Mouse (Mus musculus) regulatory T cell (primary cell): ENCODE data around the gene Gm21936.
"Not testable (repeated sequence)": the region's sequence is repeated elsewhere in the genome, so short reads cannot be mapped to it uniquely, and the experiment has no call there.

Source experiments
- in situ Hi-C: fragments of 300-600 bp; cut with MboI, MseI; formaldehyde crosslinking; loops from one replicate; pipeline ENCODE4 v1.15.1; 2025; ENCODE audit warnings: high pct_unique_total_duplicates

The Gm21936 gene

DNA sequence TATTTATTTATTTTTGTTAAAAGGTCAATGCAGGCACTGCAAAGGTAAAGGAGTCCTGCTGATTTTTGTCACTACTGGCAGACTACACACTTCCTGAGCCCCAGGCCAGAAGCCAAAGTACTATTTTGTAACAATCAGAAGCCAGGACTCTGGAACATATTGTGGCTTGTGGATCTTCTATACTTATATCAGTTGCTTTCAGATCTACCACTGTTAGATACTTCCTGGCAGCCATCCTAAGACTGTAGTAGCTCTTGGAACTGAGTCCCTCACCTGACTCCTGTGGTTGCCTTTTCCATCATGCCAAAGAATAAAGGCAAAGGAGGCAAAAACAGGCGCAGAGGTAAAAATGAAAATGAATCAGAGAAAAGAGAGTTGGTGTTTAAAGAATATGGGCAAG lies at the start of gene Gm21936:
Gene Gm21936, plus strand, starts transcription at position 301 of the 400 bp plus-strand sequence.
- in situ Hi-C loops: loop anchor here (10.0 to 25.0 kb wide), 2 partner anchors 92 to 460 kb away; partner anchors contain the start of genes Gm2022 and Gm8332

DNA sequence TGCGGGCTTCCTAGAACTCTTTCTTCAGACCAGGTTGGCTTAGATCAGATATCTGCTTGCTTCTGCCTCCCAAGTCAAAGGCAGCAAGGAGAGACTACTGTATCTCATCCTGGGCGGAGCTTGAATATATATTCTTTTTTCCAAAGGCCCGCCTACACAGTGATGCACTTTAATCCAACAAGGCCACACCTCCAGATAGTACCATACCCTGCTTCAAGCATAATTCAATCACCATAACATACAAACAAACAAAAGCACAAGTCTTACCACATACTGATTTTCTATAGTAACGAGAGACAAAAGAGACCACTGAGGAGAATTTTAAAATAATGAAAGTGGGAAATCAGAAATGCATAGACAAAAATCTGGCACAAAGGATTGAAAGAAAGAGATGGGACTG lies 19.7 kb upstream of the Gm21936 start, which contains the start of gene Gm21319:
Gene Gm21319, minus strand, starts transcription at position 101 of the 400 bp plus-strand sequence.
- in situ Hi-C loops: loop anchor here (25.0 kb wide), 1 partner anchor 112 kb away; the partner anchor contains the start of gene Gm2022

DNA sequence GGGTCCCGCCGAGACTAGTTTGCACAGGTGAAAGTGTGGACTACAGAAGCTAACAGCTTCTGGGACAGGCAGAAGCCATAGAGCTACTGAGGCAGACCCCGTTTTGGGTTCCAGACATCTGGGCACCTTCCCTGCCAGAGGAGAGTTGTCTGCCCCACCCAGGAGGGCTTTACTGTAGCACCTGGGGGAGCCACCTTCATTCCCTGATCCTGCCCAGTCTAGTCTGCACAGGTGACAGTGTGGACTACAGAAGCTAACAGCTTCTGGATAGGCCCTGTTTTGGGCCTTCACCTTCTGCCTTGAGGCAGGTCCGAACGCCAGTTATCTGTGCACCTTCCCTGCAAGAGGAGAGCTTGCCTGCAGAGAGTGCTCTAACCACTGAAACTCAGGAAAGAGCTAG lies 2.7 kb downstream of the Gm21936 start:
- in situ Hi-C loops: loop anchor here (10.0 to 25.0 kb wide), 2 partner anchors 89 to 457 kb away; partner anchors contain the start of genes Gm2022 and Gm8332

DNA sequence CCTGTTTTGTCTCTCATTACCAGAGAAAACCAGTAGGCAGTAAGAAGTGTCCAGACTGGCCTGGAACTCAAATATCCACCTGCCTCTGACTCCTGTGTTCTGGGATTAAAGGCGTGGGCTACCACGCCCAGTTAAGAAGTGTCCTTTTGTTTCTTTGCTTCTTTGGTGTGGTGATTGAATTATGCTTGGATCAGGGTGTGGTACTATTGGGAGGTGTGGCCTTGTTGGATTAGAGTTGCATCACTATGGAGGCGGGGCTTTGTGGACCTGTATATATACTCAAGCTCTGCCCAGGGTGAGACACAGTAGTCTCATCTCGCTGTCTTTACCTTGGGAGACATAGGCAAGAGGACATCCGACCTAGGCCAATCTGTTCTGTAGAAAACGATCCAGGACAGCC lies 21.0 kb downstream of the Gm21936 start, which contains the start of gene BB287469:
Gene BB287469, plus strand, starts transcription at position 301 of the 400 bp plus-strand sequence.
- in situ Hi-C loops: loop anchor here (5.0 kb wide), 2 partner anchors 199 to 326 kb away; partner anchors contain the start of gene Gm4027

DNA sequence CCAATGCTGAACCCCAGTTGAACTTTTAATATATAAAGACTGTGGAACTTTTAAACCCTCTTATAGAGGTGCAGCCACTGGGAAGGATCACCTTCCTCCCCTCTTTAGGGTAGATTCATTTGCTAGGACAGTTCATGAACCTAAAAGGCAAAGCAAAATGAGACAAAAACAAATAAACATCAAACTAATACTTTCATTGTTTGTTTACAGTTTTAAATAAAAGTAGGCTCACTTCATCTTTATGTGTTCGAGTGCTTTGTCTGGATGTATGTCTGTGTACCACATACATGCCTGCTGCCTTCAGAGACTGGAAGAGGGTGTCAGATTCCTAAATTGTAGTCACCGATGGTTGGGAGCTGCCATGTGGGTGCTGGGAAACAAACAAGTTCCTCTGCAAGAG lies 46.9 kb downstream of the Gm21936 start, which contains the start of gene Gm2001:
Gene Gm2001, minus strand, starts transcription at position 101 of the 400 bp plus-strand sequence.
- in situ Hi-C loops: not testable (repeated sequence)
